13 mouse cellular contexts compared by ENCODE assay signal in genomic region chr19:57985918-57986900, GRCm38 (mm10).
DNase-seq lines count a peak whose midpoint lies in the region; ATAC-seq lines count a peak whose summit lies in the region.
"Had no signal": no experiment of that assay in that cellular context is flagged by ENCODE, and none has a peak within 500 bp of the region (broad histone marks: within the 10 kb centered on the region; RNA-seq: fewer than 3 reads in every experiment).

No protein-coding gene starts in this region.

- no peak overlapping the region for H3K4me2 ChIP-seq in midbrain, embryonic 15.5 days
- no peak overlapping the region for H3K4me2 ChIP-seq in forebrain, embryonic 14.5 days (ENCODE audit: low read length)
- H3K4me2 ChIP-seq in hindbrain, embryonic 16.5 days (ENCODE audit: low read length), result no peak overlapping the region
- no peak overlapping the region for H3K4me2 ChIP-seq in neural tube, embryonic 13.5 days
- H3K4me2 ChIP-seq in kidney, embryonic 16.5 days (replicated peaks; ENCODE audit: low read depth, low read length), result no peak overlapping the region
- H3K4me2 ChIP-seq: heart, embryonic 12.5 days; limb, embryonic 15.5 days had no signal

- no peak for DNase-seq in midbrain, embryonic 10.5 days (ENCODE audit: low spot score)
- DNase-seq in forebrain, embryonic 14.5 days (ENCODE audit: low spot score), result peak; percentile 70
- DNase-seq in gastrocnemius, postnatal 14 days, result no peak
- no peak for DNase-seq in left cerebral cortex, postnatal 25 days (ENCODE audit: low spot score in 2 of 2)
- DNase-seq: cerebellum, adult 11-12 months; gastrocnemius, postnatal 10 days; kidney, adult 8-10 months had no signal

- H3K27me3 ChIP-seq in midbrain, embryonic 10.5 days (ENCODE audit: low read depth, poor library complexity, severe bottlenecking), result peaks cover 3% of the 10 kb centered on the region; the same call in 1 of the 2 replicates
- no peaks in the 10 kb centered on the region for H3K27me3 ChIP-seq in midbrain, embryonic 15.5 days (replicated peaks)
- no peaks in the 10 kb centered on the region for H3K27me3 ChIP-seq in forebrain, embryonic 14.5 days (replicated peaks; ENCODE audit: control insufficient read depth, insufficient read depth, low read length)
- H3K27me3 ChIP-seq in hindbrain, embryonic 16.5 days (replicated peaks; ENCODE audit: control insufficient read depth, insufficient read depth, low read length), result no peaks in the 10 kb centered on the region
- no peaks in the 10 kb centered on the region for H3K27me3 ChIP-seq in neural tube, embryonic 13.5 days
- no peaks in the 10 kb centered on the region for H3K27me3 ChIP-seq in kidney, embryonic 16.5 days (ENCODE audit: insufficient read depth, low read length)
- H3K27me3 ChIP-seq: heart, embryonic 12.5 days; limb, embryonic 15.5 days had no signal

- intact Hi-C loops in gastrocnemius, postnatal 14 days (cut with DNase I; ENCODE audit: low total_unique reads), result no loop called here
- intact Hi-C loops in left cerebral cortex, postnatal 25 days (cut with DNase I), result no loop called here

- no peaks in the 10 kb centered on the region for H3K9me3 ChIP-seq in midbrain, embryonic 10.5 days (replicated peaks)
- no peaks in the 10 kb centered on the region for H3K9me3 ChIP-seq in midbrain, embryonic 15.5 days
- H3K9me3 ChIP-seq in forebrain, embryonic 14.5 days (replicated peaks; ENCODE audit: control insufficient read depth, low read length), result no peaks in the 10 kb centered on the region
- no peaks in the 10 kb centered on the region for H3K9me3 ChIP-seq in hindbrain, embryonic 16.5 days (ENCODE audit: control insufficient read depth, low read length)
- no peaks in the 10 kb centered on the region for H3K9me3 ChIP-seq in neural tube, embryonic 13.5 days
- no peaks in the 10 kb centered on the region for H3K9me3 ChIP-seq in kidney, embryonic 16.5 days (ENCODE audit: low read length)
- H3K9me3 ChIP-seq: heart, embryonic 12.5 days; limb, embryonic 15.5 days had no signal

- H3K4me3 ChIP-seq in midbrain, embryonic 10.5 days, result no peak overlapping the region
- H3K4me3 ChIP-seq in midbrain, embryonic 15.5 days, result no peak overlapping the region
- H3K4me3 ChIP-seq in forebrain, embryonic 14.5 days (ENCODE audit: low read depth, low read length), result no peak overlapping the region
- no peak overlapping the region for H3K4me3 ChIP-seq in hindbrain, embryonic 16.5 days (ENCODE audit: low read length)
- no peak overlapping the region for H3K4me3 ChIP-seq in neural tube, embryonic 13.5 days
- no peak overlapping the region for H3K4me3 ChIP-seq in kidney, embryonic 16.5 days (ENCODE audit: low read length)
- H3K4me3 ChIP-seq: heart, embryonic 12.5 days; limb, embryonic 15.5 days had no signal

- WGBS in midbrain, embryonic 10.5 days, result 60% methylated on average over 21 of the region's 21 CpGs
- WGBS in midbrain, embryonic 15.5 days, result 37% methylated on average over 21 of the region's 21 CpGs
- 24% methylated on average over 21 of the region's 21 CpGs for WGBS in forebrain, embryonic 14.5 days
- 39% methylated on average over 21 of the region's 21 CpGs for WGBS in hindbrain, embryonic 16.5 days
- 47% methylated on average over 21 of the region's 21 CpGs for WGBS in neural tube, embryonic 13.5 days
- WGBS in kidney, embryonic 16.5 days, result 83% methylated on average over 21 of the region's 21 CpGs

- peak overlapping the region; percentile 19; the same call in 1 of the 2 replicates for H3K27ac ChIP-seq in midbrain, embryonic 10.5 days (replicated peaks)
- no peak overlapping the region for H3K27ac ChIP-seq in midbrain, embryonic 15.5 days
- peak overlapping the region; percentile 49 for H3K27ac ChIP-seq in forebrain, embryonic 14.5 days (ENCODE audit: low read depth, low read length)
- no peak overlapping the region for H3K27ac ChIP-seq in hindbrain, embryonic 16.5 days (ENCODE audit: low read depth, low read length)
- H3K27ac ChIP-seq in neural tube, embryonic 13.5 days (replicated peaks), result peak overlapping the region; percentile 64
- no peak overlapping the region for H3K27ac ChIP-seq in kidney, embryonic 16.5 days (ENCODE audit: low read length)
- H3K27ac ChIP-seq: limb, embryonic 15.5 days had no signal

- H3K9ac ChIP-seq in midbrain, embryonic 15.5 days, result no peak overlapping the region
- no peak overlapping the region for H3K9ac ChIP-seq in forebrain, embryonic 14.5 days (ENCODE audit: low read length)
- no peak overlapping the region for H3K9ac ChIP-seq in hindbrain, embryonic 16.5 days (ENCODE audit: low read depth, low read length)
- H3K9ac ChIP-seq in neural tube, embryonic 13.5 days, result no peak overlapping the region
- H3K9ac ChIP-seq in kidney, embryonic 16.5 days (replicated peaks; ENCODE audit: low read length), result no peak overlapping the region
- H3K9ac ChIP-seq: heart, embryonic 12.5 days; limb, embryonic 15.5 days had no signal

- H3K4me1 ChIP-seq in midbrain, embryonic 10.5 days, result peaks cover 42% of the 10 kb centered on the region
- H3K4me1 ChIP-seq in midbrain, embryonic 15.5 days, result peaks cover 4% of the 10 kb centered on the region
- H3K4me1 ChIP-seq in forebrain, embryonic 14.5 days (ENCODE audit: control insufficient read depth, insufficient read depth, low read length), result peaks cover 28% of the 10 kb centered on the region
- peaks cover 8% of the 10 kb centered on the region for H3K4me1 ChIP-seq in hindbrain, embryonic 16.5 days (ENCODE audit: control insufficient read depth, insufficient read depth, low read depth, low read length)
- H3K4me1 ChIP-seq in neural tube, embryonic 13.5 days (replicated peaks), result peaks cover 42% of the 10 kb centered on the region
- H3K4me1 ChIP-seq in kidney, embryonic 16.5 days (ENCODE audit: insufficient read depth, low read length), result peaks cover 13% of the 10 kb centered on the region; the same call in 1 of the 2 replicates
- H3K4me1 ChIP-seq: limb, embryonic 15.5 days had no signal

- no peak for ATAC-seq in midbrain, embryonic 15.5 days (replicated peaks)
- peak; percentile 61 for ATAC-seq in forebrain, embryonic 14.5 days
- peak; percentile 63; the same call in 1 of the 2 replicates for ATAC-seq in hindbrain, embryonic 16.5 days
- ATAC-seq in neural tube, embryonic 13.5 days (ENCODE audit: low read depth), result peak; percentile 54; the same call in 1 of the 2 replicates
- ATAC-seq in kidney, embryonic 16.5 days (ENCODE audit: low FRiP score, low TSS enrichment), result no peak

- peaks cover 3% of the 10 kb centered on the region; the same call in 1 of the 2 replicates for H3K36me3 ChIP-seq in midbrain, embryonic 10.5 days
- H3K36me3 ChIP-seq in midbrain, embryonic 15.5 days (replicated peaks), result no peaks in the 10 kb centered on the region
- no peaks in the 10 kb centered on the region for H3K36me3 ChIP-seq in forebrain, embryonic 14.5 days (ENCODE audit: control insufficient read depth, insufficient read depth, low read length)
- H3K36me3 ChIP-seq in hindbrain, embryonic 16.5 days (ENCODE audit: control insufficient read depth, insufficient read depth, low read length), result no peaks in the 10 kb centered on the region
- no peaks in the 10 kb centered on the region for H3K36me3 ChIP-seq in neural tube, embryonic 13.5 days
- no peaks in the 10 kb centered on the region for H3K36me3 ChIP-seq in kidney, embryonic 16.5 days (ENCODE audit: insufficient read depth, low read length)
- H3K36me3 ChIP-seq: heart, embryonic 12.5 days; limb, embryonic 15.5 days had no signal

Comparison
In these comparisons a context has a peak if more than half of its experiments do, and no peak if none do; other contexts are left out.
1. H3K27ac ChIP-seq: peak in midbrain, embryonic 10.5 days (single experiment), forebrain, embryonic 14.5 days (single experiment) and neural tube, embryonic 13.5 days (single experiment); none in midbrain, embryonic 15.5 days (single experiment), hindbrain, embryonic 16.5 days (single experiment) and kidney, embryonic 16.5 days (single experiment).
2. ATAC-seq: peak in forebrain, embryonic 14.5 days (single experiment), hindbrain, embryonic 16.5 days (single experiment) and neural tube, embryonic 13.5 days (single experiment); none in midbrain, embryonic 15.5 days (single experiment) and kidney, embryonic 16.5 days (single experiment).